Mouse (Mus musculus) CH12.LX (cell line): ENCODE results near the gene Esr2. TPM values are rescaled to one million over a fixed set of nuclear protein-coding genes. Genes with fewer than 3 reads are reported as not detected.

Source experiments
- DNase-seq: peaks from one replicate; pipeline ENCODE4 v3.0.0-alpha.2; 2013; ENCODE audit errors: extremely low read depth
- H3K27ac ChIP-seq: 2 replicates; pipeline ENCODE4 v1.5.1; 2012; ENCODE audit warnings: low read depth, mild to moderate bottlenecking, control low read depth, moderate library complexity; ENCODE audit not compliant: insufficient read depth
- H3K27me3 ChIP-seq: replicated peaks from 2 replicates; pipeline ENCODE3; 2012; ENCODE audit warnings: inconsistent platforms
- H3K36me3 ChIP-seq, 2 experiments: replicated peaks in 1 of 2; 2 replicates each; pipeline versions ENCODE3 to v1.6.1; 2012; ENCODE audit warnings: inconsistent platforms in 1 of 2, low read length in 1 of 2, mild to moderate bottlenecking in 1 of 2, mixed read lengths in 1 of 2, moderate library complexity in 1 of 2; ENCODE audit not compliant: control insufficient read depth in 1 of 2, insufficient read depth in 1 of 2
- H3K4me1 ChIP-seq, 2 experiments: 2 replicates each; pipeline ENCODE4 v1.6.1; 2012; ENCODE audit warnings: inconsistent platforms in 1 of 2, moderate library complexity in 1 of 2; ENCODE audit not compliant: insufficient read depth in 2 of 2, control insufficient read depth in 1 of 2
- H3K4me2 ChIP-seq: 2 replicates; pipeline ENCODE4 v1.6.1; 2012; ENCODE audit warnings: low read depth, mild to moderate bottlenecking, control low read depth; ENCODE audit not compliant: poor library complexity, insufficient read depth, severe bottlenecking
- H3K4me3 ChIP-seq, 3 experiments: fragments of 150-350 bp in 1 of 3; sonication (generic) in 1 of 3; replicated peaks in 1 of 3; 2 replicates each; pipeline versions ENCODE3 to v1.5.1; 2011 to 2012; ENCODE audit warnings: low read depth in 2 of 3, low read length in 2 of 3, mild to moderate bottlenecking in 2 of 3, moderate library complexity in 2 of 3, control low read depth in 1 of 3, improper control_type of control experiment in 1 of 3, inconsistent platforms in 1 of 3, mixed read lengths in 1 of 3; ENCODE audit not compliant: poor library complexity in 1 of 3
- H3K79me2 ChIP-seq: replicated peaks from 2 replicates; pipeline ENCODE4 v1.6.1; 2012; ENCODE audit warnings: mild to moderate bottlenecking, moderate library complexity; ENCODE audit not compliant: control insufficient read depth, poor library complexity, insufficient read depth, severe bottlenecking; ENCODE audit errors: extremely low read depth
- H3K9ac ChIP-seq: 2 replicates; pipeline ENCODE4 v1.6.1; 2012; ENCODE audit warnings: low read depth, mild to moderate bottlenecking, control low read depth, moderate library complexity; ENCODE audit not compliant: insufficient read depth
- H3K9me3 ChIP-seq: replicated peaks from 2 replicates; pipeline ENCODE3; 2012; ENCODE audit warnings: low read length, inconsistent platforms, mixed read lengths
- CHD1 ChIP-seq: IDR thresholded peaks from 2 replicates; pipeline ENCODE4 v1.6.1; 2012; ENCODE audit warnings: low read depth, low read length, improper control_type of control experiment, inconsistent platforms
- CHD2 ChIP-seq: IDR thresholded peaks from 2 replicates; pipeline ENCODE4 v1.6.1; 2011; ENCODE audit warnings: low read length, improper control_type of control experiment
- ETS1 ChIP-seq: conservative IDR thresholded peaks from 2 replicates; pipeline ENCODE4 v1.6.1; 2012; ENCODE audit warnings: low read depth, mild to moderate bottlenecking, inconsistent platforms, low read length, improper control_type of control experiment, moderate library complexity
- GABPA ChIP-seq: IDR thresholded peaks from 2 replicates; pipeline ENCODE4 v1.6.1; 2012; ENCODE audit warnings: low read depth, low read length, improper control_type of control experiment, inconsistent platforms; ENCODE audit not compliant: insufficient replicate concordance
- IRF4 ChIP-seq: IDR thresholded peaks from 2 replicates; pipeline ENCODE4 v1.6.1; 2014; ENCODE audit warnings: low read depth, mild to moderate bottlenecking, inconsistent platforms, low read length, improper control_type of control experiment
- JUN ChIP-seq: IDR thresholded peaks from 2 replicates; pipeline ENCODE4 v1.6.1; 2011; ENCODE audit warnings: low read depth, mild to moderate bottlenecking, low read length, improper control_type of control experiment, moderate library complexity; ENCODE audit not compliant: insufficient read depth
- MAFK ChIP-seq: IDR thresholded peaks from 2 replicates; pipeline ENCODE4 v1.6.1; 2011; ENCODE audit warnings: low read length, improper control_type of control experiment; ENCODE audit not compliant: insufficient replicate concordance
- MAX ChIP-seq: IDR thresholded peaks from 2 replicates; pipeline ENCODE4 v1.6.1; 2011; ENCODE audit warnings: low read length, improper control_type of control experiment
- MAZ ChIP-seq: IDR thresholded peaks from 2 replicates; pipeline ENCODE4 v1.6.1; 2012; ENCODE audit warnings: low read depth, mild to moderate bottlenecking, inconsistent platforms, low read length, improper control_type of control experiment, moderate library complexity
- MXI1 ChIP-seq: IDR thresholded peaks from 2 replicates; pipeline ENCODE4 v1.6.1; 2011; ENCODE audit warnings: mild to moderate bottlenecking, low read depth, low read length, improper control_type of control experiment
- MYC ChIP-seq: IDR thresholded peaks from 2 replicates; pipeline ENCODE4 v1.6.1; 2011; ENCODE audit warnings: low read depth, mild to moderate bottlenecking, improper control_type of control experiment, low read length
- NELFE ChIP-seq: IDR thresholded peaks from 2 replicates; pipeline ENCODE4 v1.6.1; 2011; ENCODE audit warnings: low read depth, low read length, improper control_type of control experiment
- PAX5 ChIP-seq: IDR thresholded peaks from 2 replicates; pipeline ENCODE4 v1.6.1; 2012; ENCODE audit warnings: low read length, inconsistent platforms, mixed read lengths
- POLR2A ChIP-seq: IDR thresholded peaks from 2 replicates; pipeline ENCODE4 v1.6.1; 2011; ENCODE audit warnings: low read depth, mild to moderate bottlenecking, improper control_type of control experiment, low read length
- RAD21 ChIP-seq: IDR thresholded peaks from 2 replicates; pipeline ENCODE4 v1.6.1; 2011; ENCODE audit warnings: low read depth, mild to moderate bottlenecking, low read length, improper control_type of control experiment, moderate library complexity
- SIN3A ChIP-seq: IDR thresholded peaks from 2 replicates; pipeline ENCODE4 v1.6.1; 2012; ENCODE audit warnings: low read length, improper control_type of control experiment, inconsistent platforms
- SMC3 ChIP-seq: IDR thresholded peaks from 2 replicates; pipeline ENCODE4 v1.6.1; 2011; ENCODE audit warnings: low read depth, low read length, improper control_type of control experiment
- TBP ChIP-seq: conservative IDR thresholded peaks from 2 replicates; pipeline ENCODE4 v1.6.1; 2011; ENCODE audit warnings: low read depth, low read length, improper control_type of control experiment
- TCF12 ChIP-seq: IDR thresholded peaks from 2 replicates; pipeline ENCODE4 v1.6.1; 2014; ENCODE audit warnings: low read depth, mild to moderate bottlenecking, inconsistent platforms, low read length, improper control_type of control experiment
- UBTF ChIP-seq: IDR thresholded peaks from 2 replicates; pipeline ENCODE4 v1.6.1; 2012; ENCODE audit warnings: low read depth, mild to moderate bottlenecking, inconsistent platforms, low read length, improper control_type of control experiment, moderate library complexity
- ZNF384 ChIP-seq: IDR thresholded peaks from 2 replicates; pipeline ENCODE4 v1.6.1; 2012; ENCODE audit warnings: low read depth, low read length, improper control_type of control experiment, inconsistent platforms
- dilution Hi-C: fragments of 300-500 bp; cut with MboI; formaldehyde crosslinking; loops from 2 replicates; pipeline ENCODE4 v1.14.3; 2020; ENCODE audit warnings: low sequenced_read_pairs; ENCODE audit not compliant: extremely low pct_unique_long_range_greater_than_20kb, extremely low pct_ligation_motif_present
- in situ Hi-C: fragments of 300-500 bp; cut with MboI; formaldehyde crosslinking; loops from 3 replicates; pipeline ENCODE4 v1.14.3; 2019; ENCODE audit warnings: low sequenced_read_pairs, low pct_ligation_motif_present, low pct_unique_long_range_greater_than_20kb, mixed read lengths
- polyA plus RNA-seq: library from polyadenylated mRNA; unstranded; fragments of >175 nt; gene quantifications from 2 replicates; pipeline ENCODE4 v1.2.1, GENCODE M21; 2012; ENCODE audit warnings: low read depth; ENCODE audit not compliant: insufficient read length
- total RNA-seq, 2 experiments: library from RNA; depleted of rRNA; stranded (reverse); fragments of 300-350 nt in 1 of 2; fragments of >200 nt in 1 of 2; gene quantifications; 2 replicates each; pipeline ENCODE4 v1.2.3; 2012 to 2014

Gene Esr2
- total and polyA plus RNA-seq, 3 experiments = 0.04 TPM; not detected in 2

- no peaks in the 10 kb centered on the region for H3K9me3 ChIP-seq
- no peaks in the 10 kb centered on the region for H3K36me3 ChIP-seq
- no peak for DNase-seq
- no peaks in the 10 kb centered on the region for H3K4me1 ChIP-seq
- H3K27me3 ChIP-seq = no peaks in the 10 kb centered on the region
- dilution Hi-C loops (no loop called here), in situ Hi-C loops (loop anchor here (5.0 to 25.0 kb wide), 2 partner anchors 162 to 392 kb away; no protein-coding TSS in a partner anchor)
- TF ChIP-seq CHD1 (no peak), ZNF384 (no peak), GABPA (no peak), MXI1 (no peak)
- TF ChIP-seq, all 38 proteins: peak for 0
- Histone ChIP-seq H3K27ac (no peak overlapping the region), H3K4me3 (no peak overlapping the region), H3K4me2 (no peak overlapping the region), H3K9ac (no peak overlapping the region), H3K79me2 (no peaks in the 10 kb centered on the region)
Measured at GRCm38 (mm10) chr12:76179527-76179926, 2.5 kb upstream of the Esr2 start.

- H3K27me3 ChIP-seq = no peaks in the 10 kb centered on the region
- H3K27ac ChIP-seq = no peak overlapping the region
- dilution Hi-C loops (no loop called here), in situ Hi-C loops (loop anchor here (5.0 to 25.0 kb wide), 2 partner anchors 162 to 392 kb away; no protein-coding TSS in a partner anchor)
- no peak overlapping the region for H3K4me2 ChIP-seq
- TF ChIP-seq CHD1 (no peak), NELFE (no peak), CHD2 (no peak), MAX (no peak), IRF4 (no peak), PAX5 (no peak), POLR2A (no peak), SIN3A (no peak), UBTF (no peak), RAD21 (no peak), JUN (no peak), MAZ (no peak), TBP (no peak), SMC3 (no peak), ETS1 (no peak), TCF12 (no peak), MAFK (no peak), MYC (no peak)
- no peak overlapping the region for H3K9ac ChIP-seq
- no peaks in the 10 kb centered on the region for H3K36me3 ChIP-seq
- no peaks in the 10 kb centered on the region for H3K4me1 ChIP-seq
- no peak overlapping the region for H3K4me3 ChIP-seq
- H3K79me2 ChIP-seq = no peaks in the 10 kb centered on the region
- DNase-seq = no peak
- no peaks in the 10 kb centered on the region for H3K9me3 ChIP-seq
Measured at GRCm38 (mm10) chr12:76179051-76179450, 2.0 kb upstream of the Esr2 start.
